Mouse (Mus musculus): ENCODE measurements around the gene Selenov. TPM values are rescaled to one million over a fixed set of nuclear protein-coding genes. Genes with fewer than 3 reads are reported as not detected.

Selenov gene
- total RNA-seq, 1 experiment from 2014 or later, result not detected

DNA sequence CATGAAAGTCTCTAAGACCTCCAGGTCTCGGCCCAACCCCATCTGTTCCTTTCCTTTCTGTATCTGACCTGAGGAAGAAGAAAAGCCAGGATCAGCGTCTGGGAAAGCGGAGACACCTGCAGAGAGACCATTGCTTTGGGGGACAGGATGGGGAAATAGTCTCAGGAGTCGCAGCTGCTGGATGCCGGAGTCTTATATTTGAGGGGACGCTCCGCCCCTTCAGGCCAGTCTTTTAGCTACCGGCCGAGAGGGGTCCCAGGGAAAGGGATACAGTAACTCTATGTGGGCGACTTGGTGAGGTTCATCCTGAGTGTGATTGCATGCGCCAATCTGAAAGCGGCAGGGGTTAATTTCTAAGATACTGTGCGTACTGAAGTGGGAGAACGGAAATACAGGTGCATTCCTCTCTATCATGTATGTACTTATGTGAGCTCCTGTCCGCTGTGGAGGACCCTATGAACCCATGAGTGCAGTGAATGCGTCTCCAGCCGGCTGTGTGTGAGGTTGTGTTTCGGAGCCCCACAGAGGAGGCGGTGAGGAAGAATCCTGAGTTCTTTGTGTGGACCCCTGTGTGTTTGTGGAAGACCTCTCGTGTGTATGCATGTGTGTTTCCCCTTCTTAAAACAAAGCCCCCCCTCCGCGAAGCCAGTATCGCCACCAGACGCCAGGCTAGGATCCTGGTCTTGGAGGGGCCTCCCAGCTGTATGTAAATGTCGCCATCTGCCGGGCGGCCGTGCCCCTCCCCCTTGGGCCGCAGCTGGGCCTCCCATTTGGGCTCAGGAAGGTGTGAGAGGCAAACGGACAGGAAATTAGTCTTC is 10.8 kb upstream of the Selenov start, which contains the start of gene Dll3:
Dll3 (minus strand) TSS at position 623 of the 818 bp plus-strand sequence.
- ATAC-seq (replicated peaks in 1 of 2; ENCODE audit: insufficient read depth in 1 of 2, low FRiP score in 2 of 2, low TSS enrichment in 1 of 2, low read depth in 1 of 2, poor library complexity in 2 of 2, severe bottlenecking in 2 of 2), result peak; percentile 23 to 59; a peak in 2 of 4 replicates

DNA sequence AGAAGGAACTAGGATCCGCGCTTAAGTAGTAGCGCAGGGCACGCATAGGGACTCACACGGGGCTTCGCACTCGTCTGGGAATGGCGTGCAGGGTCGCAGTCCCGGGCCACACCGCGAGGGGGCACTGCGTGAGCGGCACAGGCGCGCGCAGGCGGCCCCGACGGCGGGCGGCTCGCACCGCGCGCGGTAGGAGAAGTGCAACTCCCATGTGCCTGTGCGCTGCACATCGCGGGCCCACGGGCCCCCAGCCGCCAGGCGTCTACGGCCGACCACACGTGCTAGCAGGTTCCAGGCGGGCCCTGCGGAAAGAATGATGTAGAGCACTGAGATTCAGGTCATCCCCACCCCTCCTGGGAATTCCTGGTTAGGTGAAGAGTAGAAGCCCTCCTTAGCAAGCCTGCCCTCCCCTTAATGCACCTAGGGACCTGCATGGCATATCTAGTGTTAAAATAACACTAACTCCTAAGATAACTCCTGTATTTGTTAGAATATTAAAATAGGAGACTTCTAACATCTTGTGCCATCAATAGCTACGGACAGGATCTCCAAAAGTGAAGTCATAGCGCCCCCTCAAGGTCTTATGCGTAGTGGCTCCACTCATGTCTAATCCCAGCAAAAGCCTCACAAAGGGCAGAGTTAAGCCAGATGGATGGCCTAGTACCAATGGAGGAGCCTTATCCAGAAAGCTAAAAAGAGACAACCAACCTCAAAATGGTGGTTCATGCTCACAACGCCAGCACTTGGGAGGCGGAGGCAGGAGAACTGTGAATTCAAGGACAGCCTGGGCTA is 8.0 kb upstream of the Selenov start:
- peak; percentile 37 to 43; a peak in 1 of 4 replicates for ATAC-seq (replicated peaks in 1 of 2; ENCODE audit: insufficient read depth in 1 of 2, low FRiP score in 2 of 2, low TSS enrichment in 1 of 2, low read depth in 1 of 2, poor library complexity in 2 of 2, severe bottlenecking in 2 of 2)

DNA sequence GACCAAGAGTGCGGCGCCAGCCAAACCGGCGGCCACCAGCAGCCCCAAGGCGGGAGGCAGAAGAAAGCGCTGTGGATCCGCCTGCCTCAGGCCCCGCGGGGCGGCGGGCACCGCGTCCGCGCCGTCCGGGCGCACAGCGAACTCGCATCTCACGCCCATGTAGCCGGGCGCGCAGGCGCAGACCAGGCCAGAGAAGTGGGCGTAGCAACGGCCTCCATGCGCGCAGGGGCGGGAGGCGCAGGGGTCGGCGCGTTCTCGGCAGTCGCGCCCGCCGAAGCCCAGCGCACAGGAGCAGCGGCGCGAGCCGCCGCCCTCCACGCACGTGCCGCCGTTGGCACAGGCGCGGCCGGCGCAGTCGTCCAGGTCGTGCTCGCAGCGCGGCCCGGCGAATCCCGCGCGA is 3.5 kb upstream of the Selenov start:
- no peak for ATAC-seq (replicated peaks in 1 of 2; ENCODE audit: insufficient read depth in 1 of 2, low FRiP score in 2 of 2, low TSS enrichment in 1 of 2, low read depth in 1 of 2, poor library complexity in 2 of 2, severe bottlenecking in 2 of 2)

DNA sequence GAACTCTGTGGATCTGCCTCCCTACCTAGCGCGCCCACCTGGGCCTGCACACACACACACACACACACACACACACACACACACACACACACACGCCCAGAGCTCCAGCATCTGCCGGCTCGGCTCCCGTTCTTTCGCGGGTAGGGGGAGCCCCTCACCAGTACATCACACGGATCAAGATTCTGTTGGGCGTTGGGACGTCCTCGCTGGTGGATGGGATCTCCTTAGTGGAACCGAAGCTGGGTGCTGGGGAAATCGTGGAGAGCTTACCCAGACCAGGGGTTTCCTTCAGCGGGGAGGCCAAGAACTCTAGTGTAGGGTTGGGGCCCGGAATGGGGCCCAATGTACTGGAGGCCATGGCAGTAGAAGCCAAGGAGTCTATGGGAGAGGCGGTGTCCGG is 821 bp downstream of the Selenov start:
- no peak for ATAC-seq (replicated peaks in 1 of 2; ENCODE audit: insufficient read depth in 1 of 2, low FRiP score in 2 of 2, low TSS enrichment in 1 of 2, low read depth in 1 of 2, poor library complexity in 2 of 2, severe bottlenecking in 2 of 2)

DNA sequence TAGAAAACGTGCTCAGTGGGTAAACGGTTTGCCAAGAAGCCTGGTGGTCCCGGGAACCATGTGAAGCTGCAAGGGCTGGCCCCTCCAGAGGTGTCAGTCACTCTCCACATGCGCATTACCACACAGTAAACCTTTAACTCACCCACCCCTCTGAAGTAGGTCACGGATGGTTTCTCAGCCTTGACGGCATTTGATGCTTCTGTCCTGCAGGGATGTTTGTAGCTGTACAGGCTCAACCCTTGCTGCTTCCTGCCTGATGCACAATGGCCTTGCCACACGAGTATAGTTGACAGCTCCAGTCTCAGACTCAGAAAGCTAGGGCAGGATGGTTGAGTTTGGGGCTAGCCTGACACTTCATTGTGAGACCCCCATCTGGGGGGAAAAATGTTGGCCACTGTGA is 10.4 kb downstream of the Selenov start:
- ATAC-seq (replicated peaks in 1 of 2; ENCODE audit: insufficient read depth in 1 of 2, low FRiP score in 2 of 2, low TSS enrichment in 1 of 2, low read depth in 1 of 2, poor library complexity in 2 of 2, severe bottlenecking in 2 of 2), result no peak

DNA sequence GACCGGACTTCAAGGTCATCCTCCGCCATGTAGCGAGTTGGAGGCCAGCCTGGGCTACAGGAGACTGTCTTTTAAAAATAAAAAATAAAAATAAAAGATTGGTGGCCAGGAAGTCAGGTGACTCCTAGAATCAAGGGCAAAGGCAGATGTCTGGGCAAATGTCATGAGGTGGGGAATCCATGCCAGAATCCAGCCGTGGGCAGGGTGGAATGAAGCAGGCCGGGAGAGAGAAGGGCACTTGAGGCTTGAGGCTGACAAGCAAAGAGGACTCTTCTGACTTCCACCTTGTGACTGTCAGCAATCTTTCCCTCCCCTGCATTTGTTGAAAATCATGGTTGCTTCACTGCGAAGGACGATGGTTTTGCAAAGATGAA is 12.7 kb downstream of the Selenov start:
- ATAC-seq (replicated peaks in 1 of 2; ENCODE audit: insufficient read depth in 1 of 2, low FRiP score in 2 of 2, low TSS enrichment in 1 of 2, low read depth in 1 of 2, poor library complexity in 2 of 2, severe bottlenecking in 2 of 2), result no peak

DNA sequence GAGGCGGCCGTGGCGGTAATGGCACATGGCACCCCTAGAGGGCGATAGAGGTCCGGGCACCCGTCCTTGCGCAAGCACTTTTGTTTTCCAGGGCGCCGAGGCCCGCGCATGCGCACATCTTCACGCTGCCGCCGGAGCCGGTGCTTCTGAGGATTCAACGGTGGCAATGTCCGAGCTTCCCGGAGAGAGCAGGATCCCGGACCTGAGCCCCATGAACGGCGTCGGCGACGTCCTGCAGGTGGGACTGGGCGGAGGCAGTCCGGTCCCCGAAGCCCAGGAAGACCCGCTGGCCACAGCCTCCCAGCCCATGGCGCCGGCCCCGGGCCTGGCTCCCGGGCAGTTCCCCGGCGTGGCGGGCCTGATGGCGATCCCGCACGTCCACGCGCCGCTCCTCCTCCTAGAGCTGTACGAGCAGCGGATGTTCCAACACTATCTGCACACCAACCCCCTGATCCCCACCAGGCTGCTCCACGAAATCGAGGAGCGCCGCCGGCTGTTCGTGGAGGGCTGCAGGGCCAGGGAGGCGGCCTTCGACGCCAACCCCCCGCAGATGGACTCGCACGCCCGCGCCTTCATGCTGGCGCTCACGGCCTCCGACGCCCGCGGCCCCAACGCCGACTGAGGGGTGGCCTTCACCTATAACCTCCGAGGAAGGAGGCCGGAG is 13.2 kb downstream of the Selenov start, which contains the start of gene Eid2b:
Eid2b (plus strand) TSS at position 125 of the 664 bp plus-strand sequence.
- ATAC-seq (replicated peaks in 1 of 2; ENCODE audit: insufficient read depth in 1 of 2, low FRiP score in 2 of 2, low TSS enrichment in 1 of 2, low read depth in 1 of 2, poor library complexity in 2 of 2, severe bottlenecking in 2 of 2), result peak; percentile 77 to 93

DNA sequence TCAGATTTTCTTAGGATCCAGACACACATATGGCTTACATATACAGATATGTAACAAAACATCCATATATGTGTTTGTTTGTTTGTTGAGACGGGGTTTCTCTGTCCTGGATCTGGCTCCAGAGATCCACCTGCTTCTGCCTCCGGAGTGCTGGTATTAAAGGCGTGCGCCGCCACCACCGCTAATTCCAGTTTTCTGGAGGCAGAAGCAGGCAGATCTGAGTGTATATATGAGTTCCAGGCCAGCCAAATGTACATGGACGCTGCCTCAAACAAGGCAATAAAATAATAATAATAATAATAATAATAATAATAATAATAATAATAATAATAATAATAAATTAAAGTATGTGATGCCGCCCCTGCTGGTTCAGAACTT is 13.8 kb downstream of the Selenov start:
- ATAC-seq (replicated peaks in 1 of 2; ENCODE audit: insufficient read depth in 1 of 2, low FRiP score in 2 of 2, low TSS enrichment in 1 of 2, low read depth in 1 of 2, poor library complexity in 2 of 2, severe bottlenecking in 2 of 2), result no peak

DNA sequence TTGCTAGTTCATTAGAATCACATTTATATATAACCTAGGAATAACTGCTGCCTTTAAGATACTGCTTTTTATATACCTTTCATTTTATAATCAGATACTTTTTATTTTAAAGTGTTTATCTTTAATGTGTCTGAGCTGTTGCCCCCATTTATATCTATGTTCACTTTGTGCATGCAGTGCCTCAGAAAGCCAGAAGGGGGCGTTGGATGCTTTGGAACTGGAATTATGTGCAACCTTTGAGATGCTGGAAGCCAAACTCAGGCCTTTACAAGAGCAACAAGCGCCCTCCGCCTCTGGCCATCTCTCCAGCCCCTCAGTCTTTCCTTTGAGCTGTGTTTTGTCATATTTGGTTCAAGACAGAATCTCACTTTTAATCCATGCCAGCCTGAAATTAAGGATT is 19.2 kb downstream of the Selenov start:
- no peak for ATAC-seq (replicated peaks in 1 of 2; ENCODE audit: insufficient read depth in 1 of 2, low FRiP score in 2 of 2, low TSS enrichment in 1 of 2, low read depth in 1 of 2, poor library complexity in 2 of 2, severe bottlenecking in 2 of 2)

DNA sequence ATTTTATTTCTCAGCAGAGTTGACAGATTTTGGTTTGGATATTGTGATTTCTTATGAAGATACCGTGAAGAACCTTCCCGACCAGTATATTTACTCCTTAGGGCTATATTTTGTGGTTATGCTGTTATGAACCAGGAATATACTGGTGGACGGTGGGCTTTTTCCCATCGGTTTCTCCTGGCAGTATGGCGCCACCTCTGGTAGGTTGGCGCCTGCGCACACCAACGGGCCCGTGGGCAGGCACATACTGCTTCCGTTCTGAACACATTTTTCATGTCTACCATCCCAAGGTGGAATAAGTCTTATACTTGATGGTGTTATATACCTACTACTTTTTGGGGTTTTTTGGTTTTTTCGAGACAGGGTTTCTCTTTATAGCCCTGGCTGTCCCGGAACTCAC is 21.6 kb downstream of the Selenov start:
- no peak for ATAC-seq (replicated peaks in 1 of 2; ENCODE audit: insufficient read depth in 1 of 2, low FRiP score in 2 of 2, low TSS enrichment in 1 of 2, low read depth in 1 of 2, poor library complexity in 2 of 2, severe bottlenecking in 2 of 2)

DNA sequence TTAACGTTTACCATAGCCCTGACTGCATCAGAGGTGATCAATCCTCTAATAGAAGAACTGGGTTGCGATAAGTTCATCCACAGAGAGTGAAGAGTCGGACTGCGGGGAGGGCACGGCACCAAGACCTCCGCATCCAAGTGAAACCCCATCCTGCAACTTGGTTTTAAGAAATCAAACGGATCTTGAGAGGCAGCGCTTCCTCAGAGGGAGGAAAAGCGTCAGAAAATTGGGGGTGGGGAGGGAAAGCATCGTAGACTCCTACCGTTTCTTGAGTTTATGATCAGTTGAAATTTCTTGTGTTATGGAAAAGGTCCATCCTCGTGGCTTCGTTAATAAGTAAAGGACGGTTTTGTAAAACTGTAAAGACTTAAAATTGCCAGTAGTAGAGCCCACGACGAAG is 22.4 kb downstream of the Selenov start:
- ATAC-seq (replicated peaks in 1 of 2; ENCODE audit: insufficient read depth in 1 of 2, low FRiP score in 2 of 2, low TSS enrichment in 1 of 2, low read depth in 1 of 2, poor library complexity in 2 of 2, severe bottlenecking in 2 of 2), result no peak

DNA sequence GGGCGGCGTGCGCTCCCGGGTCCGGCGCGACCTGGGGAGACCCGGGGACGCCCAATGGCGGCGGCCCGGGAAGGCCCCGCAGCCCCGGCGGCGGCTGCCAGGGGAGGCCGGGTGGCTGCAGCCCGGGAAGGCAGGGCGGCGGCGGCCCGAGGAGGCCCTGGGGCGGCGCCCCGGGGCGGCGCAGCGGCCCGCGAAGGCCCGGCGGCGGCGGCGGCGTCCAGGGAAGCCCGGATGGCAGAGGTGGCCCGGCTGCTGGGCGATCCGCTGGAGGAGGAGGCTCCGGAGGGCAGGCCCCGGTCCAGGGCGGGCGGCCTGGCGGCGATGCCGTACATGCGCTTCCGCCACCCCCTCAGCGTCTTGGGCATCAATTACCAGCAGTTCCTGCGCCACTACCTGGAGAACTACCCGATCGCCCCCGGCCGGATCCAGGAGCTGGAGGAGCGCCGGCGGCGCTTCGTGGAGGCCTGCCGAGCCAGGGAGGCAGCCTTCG is 22.9 kb downstream of the Selenov start:
- ATAC-seq (replicated peaks in 1 of 2; ENCODE audit: insufficient read depth in 1 of 2, low FRiP score in 2 of 2, low TSS enrichment in 1 of 2, low read depth in 1 of 2, poor library complexity in 2 of 2, severe bottlenecking in 2 of 2), result peak in 1 of 2 experiments; percentile 21; a peak in 1 of 4 replicates

DNA sequence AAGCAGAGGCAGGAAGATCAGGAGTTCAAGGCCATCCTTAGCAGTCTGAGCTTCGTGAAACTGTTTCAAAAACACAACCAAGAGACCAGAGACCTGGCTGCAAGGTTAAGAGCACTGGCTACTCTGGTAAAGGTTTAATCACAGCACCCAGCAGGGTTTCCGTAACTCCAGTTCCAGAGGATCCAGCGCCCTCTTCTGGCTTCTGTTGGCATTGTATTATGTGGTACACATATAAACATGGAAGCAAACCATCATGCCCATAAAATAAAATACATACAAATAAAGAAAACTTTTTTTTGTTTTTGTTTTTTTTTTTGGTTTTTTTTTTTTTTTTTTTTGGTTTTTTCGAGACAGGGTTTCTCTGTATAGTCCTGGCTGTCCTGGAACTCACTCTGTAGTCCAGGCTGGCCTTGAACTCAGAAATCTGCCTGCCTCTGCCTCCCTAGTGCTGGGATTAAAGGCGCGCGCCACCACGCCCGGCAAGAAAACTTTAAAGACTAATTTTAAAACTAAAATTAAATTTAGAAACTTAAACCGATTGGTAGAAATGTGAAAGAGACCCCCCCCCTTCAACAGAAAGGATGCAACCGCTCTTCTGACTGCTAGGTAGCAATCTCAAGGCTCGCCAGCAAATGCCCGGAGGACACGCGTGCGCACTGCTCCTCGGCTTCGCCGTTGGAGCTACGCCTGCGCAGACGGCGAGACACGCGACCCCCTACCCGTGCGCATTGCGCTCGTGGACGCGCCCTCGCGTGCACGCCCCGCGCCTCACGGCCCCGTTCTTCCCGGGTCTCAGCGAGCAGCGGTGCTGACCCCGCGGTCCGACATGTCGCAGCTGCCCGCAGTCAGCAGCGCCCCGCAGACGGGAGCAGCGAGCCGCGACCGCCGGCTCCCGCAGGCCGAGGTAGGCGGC is 23.6 kb downstream of the Selenov start, which contains the start of gene Eid2:
Eid2 (plus strand) TSS at position 753 of the 913 bp plus-strand sequence.
- ATAC-seq (replicated peaks in 1 of 2; ENCODE audit: insufficient read depth in 1 of 2, low FRiP score in 2 of 2, low TSS enrichment in 1 of 2, low read depth in 1 of 2, poor library complexity in 2 of 2, severe bottlenecking in 2 of 2), result peak; percentile 55 to 63; a peak in 3 of 4 replicates

DNA sequence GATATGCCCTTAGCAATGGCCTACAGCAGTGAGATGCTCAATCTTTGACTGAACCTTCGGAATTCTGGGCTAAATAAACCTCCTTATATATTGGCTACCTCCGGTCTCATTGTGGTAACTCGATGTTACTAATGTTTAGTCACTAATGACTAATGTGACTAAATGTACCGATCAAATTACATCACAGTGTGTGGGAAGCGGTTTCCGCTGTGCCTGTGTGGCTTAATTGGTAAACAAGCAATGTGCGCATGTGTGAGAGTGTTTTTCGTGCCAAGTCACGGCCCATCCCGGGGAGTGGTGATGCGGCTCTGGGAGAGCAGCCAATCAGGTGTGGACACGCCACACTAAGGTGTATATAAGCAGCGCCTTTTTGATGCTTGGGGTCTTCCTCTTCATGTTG is 25.6 kb downstream of the Selenov start:
- no peak for ATAC-seq (replicated peaks in 1 of 2; ENCODE audit: insufficient read depth in 1 of 2, low FRiP score in 2 of 2, low TSS enrichment in 1 of 2, low read depth in 1 of 2, poor library complexity in 2 of 2, severe bottlenecking in 2 of 2)

DNA sequence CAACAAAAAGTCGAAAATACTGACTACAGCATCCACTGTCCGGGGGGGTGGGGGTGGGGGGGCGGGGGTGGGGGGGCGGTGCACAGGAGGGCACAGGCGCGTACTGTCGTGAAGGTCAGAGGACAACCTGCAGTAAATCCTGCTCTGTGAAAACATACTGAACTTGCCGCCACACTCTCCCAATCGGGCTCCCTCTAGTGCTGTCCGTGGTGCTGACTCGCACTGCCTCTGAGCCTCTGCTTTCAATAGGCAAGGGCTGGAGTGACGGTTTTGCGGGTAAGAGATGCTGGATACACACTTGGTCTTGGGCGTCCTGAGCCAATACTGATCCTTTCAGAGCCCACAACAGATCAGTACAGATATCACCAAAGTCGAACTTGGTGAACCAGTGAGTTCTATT is 27.2 kb downstream of the Selenov start:
- ATAC-seq (replicated peaks in 1 of 2; ENCODE audit: insufficient read depth in 1 of 2, low FRiP score in 2 of 2, low TSS enrichment in 1 of 2, low read depth in 1 of 2, poor library complexity in 2 of 2, severe bottlenecking in 2 of 2), result peak; percentile 73 to 88

DNA sequence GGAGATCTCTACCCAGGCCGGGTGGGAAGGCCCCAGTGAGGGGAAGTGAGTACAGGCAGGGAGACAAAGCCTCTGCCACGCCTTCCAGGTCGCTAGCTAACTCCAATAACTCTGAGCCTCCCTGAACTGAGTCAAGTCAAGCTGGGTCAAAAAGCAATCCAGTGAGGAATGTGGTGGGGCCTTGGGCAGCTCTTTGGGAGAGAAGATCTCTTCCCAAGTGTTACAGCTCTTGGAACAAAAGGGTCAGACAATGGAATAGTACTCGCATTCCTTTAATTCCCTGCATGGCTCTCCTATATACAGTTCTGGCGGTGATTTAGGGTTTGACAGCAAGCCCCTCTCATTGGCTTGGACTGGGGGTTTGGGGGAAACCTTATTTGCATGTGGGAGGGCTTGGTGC is 28.1 kb downstream of the Selenov start:
- no peak for ATAC-seq (replicated peaks in 1 of 2; ENCODE audit: insufficient read depth in 1 of 2, low FRiP score in 2 of 2, low TSS enrichment in 1 of 2, low read depth in 1 of 2, poor library complexity in 2 of 2, severe bottlenecking in 2 of 2)

DNA sequence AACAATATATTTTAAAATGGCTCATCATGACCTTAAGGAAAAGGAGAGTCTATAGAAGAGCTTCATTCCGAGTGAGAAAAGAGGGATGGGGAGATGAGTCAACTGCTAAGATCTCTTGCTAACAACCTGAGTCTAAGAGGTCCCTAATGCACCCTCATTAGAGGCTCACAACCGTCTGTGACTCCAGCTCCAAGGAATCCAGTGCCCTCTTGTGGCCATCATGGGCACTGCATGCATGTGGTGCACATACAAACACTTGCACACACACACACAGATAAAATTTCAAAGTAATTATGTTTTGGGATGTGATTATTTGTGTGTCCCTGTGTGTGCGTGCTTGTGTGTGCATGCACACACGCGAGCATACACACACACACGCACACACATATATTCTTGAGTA is 35.5 kb downstream of the Selenov start:
- ATAC-seq (replicated peaks in 1 of 2; ENCODE audit: insufficient read depth in 1 of 2, low FRiP score in 2 of 2, low TSS enrichment in 1 of 2, low read depth in 1 of 2, poor library complexity in 2 of 2, severe bottlenecking in 2 of 2), result no peak

Measured in hematopoietic stem cell, adult 5-6 weeks (primary cell).